ENCODE assay signal across 8 mouse cellular contexts in the genomic region with DNA sequence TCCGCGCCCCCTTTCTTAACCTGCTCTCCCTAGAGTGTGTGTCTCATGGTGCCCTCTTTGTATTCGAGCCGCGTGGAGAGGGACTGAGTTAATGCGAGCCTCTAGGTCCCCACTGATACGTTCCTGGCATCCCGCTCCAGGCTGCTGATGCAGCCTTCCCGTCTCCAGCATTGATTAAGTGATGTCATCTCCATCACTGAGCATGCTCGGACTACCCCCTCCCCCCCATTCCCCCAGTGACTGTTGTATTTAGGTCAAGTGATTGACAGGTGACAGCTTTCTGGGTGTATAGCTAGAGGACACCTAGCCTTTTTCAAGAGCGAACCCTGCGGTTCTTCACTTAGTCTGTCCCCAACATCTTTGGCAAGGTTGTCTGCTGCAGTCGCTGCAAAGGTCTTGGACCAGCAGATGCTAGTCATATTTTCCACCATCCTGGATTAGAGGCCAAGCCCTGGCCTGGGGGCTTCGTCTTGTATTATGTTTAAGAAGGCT. TPM values are rescaled to one million over a fixed set of nuclear protein-coding genes. Genes with fewer than 3 reads are reported as not detected.
A peak's percentile ranks its signal among the peaks of the same experiment; 100 is the strongest.
DNase-seq lines count a peak whose midpoint lies in the region; ATAC-seq and TF ChIP-seq lines count a peak whose summit lies in the region.

No protein-coding gene starts in this region.

- H3K27ac ChIP-seq in left cerebral cortex, adult 2 months, result peak overlapping the region; percentile 93
- H3K27ac ChIP-seq in forebrain, embryonic 11.5 days (ENCODE audit: low read depth, low read length), result peak overlapping the region; percentile 68; the same call in 1 of the 2 replicates
- peak overlapping the region; percentile 95 for H3K27ac ChIP-seq in neural tube, embryonic 13.5 days (replicated peaks)

- peak overlapping the region; percentile 91 for H3K4me3 ChIP-seq in left cerebral cortex, adult 2 months
- peak overlapping the region; percentile 94 for H3K4me3 ChIP-seq in forebrain, embryonic 11.5 days (ENCODE audit: low read depth, low read length)
- peak overlapping the region; percentile 97 for H3K4me3 ChIP-seq in neural tube, embryonic 13.5 days

- intact Hi-C loops in left cerebral cortex, adult 2 months (cut with DNase I), result loop anchor here (2.0 to 5.0 kb wide), 3 partner anchors 48 to 168 kb away; a partner anchor contains a TSS
- intact Hi-C loops in gastrocnemius, postnatal 14 days (cut with DNase I; ENCODE audit: low total_unique reads), result no loop called here

- no peaks in the 10 kb centered on the region for H3K27me3 ChIP-seq in forebrain, embryonic 11.5 days (ENCODE audit: control insufficient read depth, insufficient read depth, low read length)
- no peaks in the 10 kb centered on the region for H3K27me3 ChIP-seq in neural tube, embryonic 13.5 days

- peaks cover 2% of the 10 kb centered on the region; the same call in 1 of the 2 replicates for H3K36me3 ChIP-seq in forebrain, embryonic 11.5 days (ENCODE audit: control insufficient read depth, insufficient read depth, low read length)
- H3K36me3 ChIP-seq in neural tube, embryonic 13.5 days, result peaks cover 20% of the 10 kb centered on the region

- H3K4me1 ChIP-seq in forebrain, embryonic 11.5 days (replicated peaks; ENCODE audit: control insufficient read depth, insufficient read depth, low read length), result no peaks in the 10 kb centered on the region; the same call in 1 of the 2 replicates
- peaks cover 22% of the 10 kb centered on the region for H3K4me1 ChIP-seq in neural tube, embryonic 13.5 days (replicated peaks)

- peak; percentile 70 for ATAC-seq in forebrain, embryonic 11.5 days (replicated peaks; ENCODE audit: low FRiP score)
- peak; percentile 62 for ATAC-seq in neural tube, embryonic 13.5 days (ENCODE audit: low read depth)

- DNase-seq in left cerebral cortex, adult 2 months (ENCODE audit: extremely low spot score in 1 of 2, low spot score in 2 of 2), result peak; percentile 33 to 43
- no peak for DNase-seq in left cerebral cortex, adult 11 months (ENCODE audit: low spot score)
- DNase-seq in forebrain, embryonic 11.5 days (ENCODE audit: low spot score), result peak; percentile 68
- peak; percentile 66 to 78 for DNase-seq in layer of hippocampus, postnatal 14 days (ENCODE audit: low spot score in 2 of 2)
- no peak for DNase-seq in gastrocnemius, postnatal 14 days
- no peak for DNase-seq in kidney, adult 9 months
- DNase-seq in yolk sac, embryonic 10.5 days (ENCODE audit: low spot score), result no peak

- H3K9ac ChIP-seq in forebrain, embryonic 11.5 days (ENCODE audit: low read length), result peak overlapping the region; percentile 90
- H3K9ac ChIP-seq in neural tube, embryonic 13.5 days, result peak overlapping the region; percentile 96

- no peak for TF ChIP-seq CTCF in left cerebral cortex, adult 2 months (IDR thresholded peaks at IDR 0.05)

- no peaks in the 10 kb centered on the region for H3K9me3 ChIP-seq in forebrain, embryonic 11.5 days (ENCODE audit: control insufficient read depth, low read length)
- H3K9me3 ChIP-seq in neural tube, embryonic 13.5 days, result no peaks in the 10 kb centered on the region

- H3K4me2 ChIP-seq in forebrain, embryonic 11.5 days (ENCODE audit: low read depth, low read length, severe bottlenecking), result peak overlapping the region; percentile 51
- H3K4me2 ChIP-seq in neural tube, embryonic 13.5 days, result peak overlapping the region; percentile 58

- 9% methylated on average over 14 of the region's 14 CpGs for WGBS in forebrain, embryonic 11.5 days
- WGBS in neural tube, embryonic 13.5 days, result 14% methylated on average over 14 of the region's 14 CpGs

RNA-seq across cellular contexts. Expression of a gene that starts 1.6 kb away (rescaled TPM):
- 100 to 1,000 TPM; 567 to 594 TPM for total RNA-seq in left cerebral cortex, adult 2 months (2021)
- 88.9 and 90.1 TPM in 2 replicates for polyA plus RNA-seq in forebrain, embryonic 11.5 days (2014; fragmentation: Nextera tagmentation; extraction: Ambion mirVana)
- total RNA-seq in layer of hippocampus, postnatal 14 days (2021), result 100 to 1,000 TPM; 557 to 563 TPM
- polyA plus RNA-seq in neural tube, embryonic 13.5 days (2015; fragmentation: Nextera tagmentation; extraction: Ambion mirVana), result 181 and 182 TPM in 2 replicates
- under 1 TPM; 0.27 to 0.40 TPM for total RNA-seq in gastrocnemius, postnatal 14 days (2021)

Comparison
In these comparisons a context has a peak if more than half of its experiments do, and no peak if none do; other contexts are left out.
1. DNase-seq: peak in left cerebral cortex, adult 2 months (2 of 2), forebrain, embryonic 11.5 days (single experiment) and layer of hippocampus, postnatal 14 days (2 of 2); none in left cerebral cortex, adult 11 months (single experiment), gastrocnemius, postnatal 14 days (single experiment), kidney, adult 9 months (single experiment) and yolk sac, embryonic 10.5 days (single experiment).
2. RNA of a gene that starts 1.6 kb away (total RNA-seq): 567 to 594 TPM in left cerebral cortex, adult 2 months and 557 to 563 TPM in layer of hippocampus, postnatal 14 days; 0.27 to 0.40 TPM in gastrocnemius, postnatal 14 days; every median in the first group is over 100 times any median in the second.
3. Peak in every context shown above with its lines, with median percentiles within 50 percentile points of each other: H3K27ac ChIP-seq and H3K4me3 ChIP-seq.